Mouse (Mus musculus): Measurements from ENCODE around the gene C2cd2.

Gene C2cd2

GRCm38 (mm10) chr16:97941844-97942243 is 20.6 kb downstream of the C2cd2 start:
- DNase-seq, result no peak

- no peak for DNase-seq
Observed at GRCm38 (mm10) chr16:97940471-97940973, 21.9 kb downstream of the C2cd2 start.

- DNase-seq, result no peak
Observed at GRCm38 (mm10) chr16:97935815-97936214, 26.6 kb downstream of the C2cd2 start.

GRCm38 (mm10) chr16:97930231-97930630 is 32.2 kb downstream of the C2cd2 start:
- DNase-seq, result no peak

DNA sequence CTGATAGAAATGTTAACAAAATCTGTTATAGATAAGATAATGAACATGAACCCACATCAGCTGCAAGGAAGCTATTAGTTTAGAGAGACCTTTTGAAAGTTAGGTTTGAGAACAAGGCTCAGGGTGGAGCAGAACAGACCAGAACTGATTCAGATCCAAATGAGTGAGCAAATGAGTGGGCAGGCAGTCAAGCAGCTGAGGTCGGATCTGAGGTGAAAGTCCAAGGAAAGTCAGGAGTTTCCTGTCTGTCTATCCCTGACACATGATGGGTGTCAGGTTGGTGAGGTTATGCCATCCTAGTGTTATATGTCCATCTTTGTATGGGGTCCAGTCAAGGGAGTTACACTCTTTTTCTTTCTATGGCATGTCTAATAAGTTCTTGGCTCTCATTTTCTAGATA is 32.9 kb downstream of the C2cd2 start:
- peak in 1 of 2 experiments; percentile 8 for DNase-seq

- DNase-seq, result no peak
Observed at GRCm38 (mm10) chr16:97927331-97927938, 35.0 kb downstream of the C2cd2 start.

DNA sequence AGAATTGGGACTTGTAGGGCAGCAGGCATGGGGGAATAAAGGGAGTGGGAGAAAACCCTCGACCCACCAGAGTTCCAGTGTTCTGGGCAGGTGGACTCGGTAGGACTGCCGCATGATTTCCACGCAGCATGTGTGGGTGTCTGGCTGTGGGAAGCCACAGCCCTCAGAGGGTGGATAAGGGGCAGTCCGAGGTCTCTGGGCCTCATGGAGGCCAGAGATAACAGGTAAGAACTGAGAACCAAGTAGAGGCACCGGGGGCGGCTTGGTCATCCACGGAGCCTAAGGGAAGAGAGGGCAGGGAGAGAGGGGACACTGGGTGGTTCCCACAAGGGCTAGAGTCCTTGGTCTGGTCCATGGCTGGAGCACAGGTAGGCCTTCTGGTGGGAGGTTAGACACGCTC is 36.0 kb downstream of the C2cd2 start:
- DNase-seq, result no peak

DNA sequence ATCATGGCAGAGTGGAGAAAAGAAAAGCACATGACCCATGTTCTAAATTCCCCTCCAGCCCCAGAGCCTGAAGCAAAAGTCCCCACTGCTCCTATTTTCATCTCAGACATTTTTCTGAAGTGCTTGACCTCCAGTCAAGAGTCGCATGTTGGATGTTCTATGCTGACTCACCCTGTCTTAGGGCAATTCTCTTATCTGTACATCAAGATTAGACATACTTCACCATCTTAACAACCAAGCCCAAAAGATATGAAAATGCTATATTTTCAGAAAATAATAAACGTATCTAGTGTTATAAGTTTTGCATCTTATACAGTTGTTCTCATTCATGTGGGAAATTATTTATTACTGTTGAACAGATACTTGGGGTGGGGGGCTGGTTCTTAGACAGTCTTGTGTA is 36.6 kb downstream of the C2cd2 start:
- no peak for DNase-seq

GRCm38 (mm10) chr16:97923700-97924099 is 38.7 kb downstream of the C2cd2 start:
- no peak for DNase-seq

DNA sequence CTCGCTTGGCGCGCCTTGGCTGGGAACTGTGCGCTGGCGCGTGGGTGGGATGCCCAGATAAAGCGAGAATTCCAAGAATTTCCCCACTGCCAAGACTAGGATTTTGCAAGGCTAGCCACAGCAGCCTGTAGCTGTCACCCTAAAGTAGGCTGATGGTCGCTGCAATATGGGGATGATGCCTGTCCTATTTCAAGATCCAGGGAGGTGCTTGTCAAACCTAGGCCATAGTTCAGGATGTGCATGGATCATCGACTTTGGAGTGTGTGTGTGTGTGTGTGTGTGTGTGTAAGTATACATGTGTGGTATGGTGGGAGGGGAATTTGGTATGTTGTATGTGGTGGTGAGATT is 39.6 kb downstream of the C2cd2 start:
- DNase-seq, result no peak

GRCm38 (mm10) chr16:97921961-97922778 is 40.2 kb downstream of the C2cd2 start:
- DNase-seq, result peak; percentile 90 to 93

- DNase-seq, result peak in 1 of 2 experiments; percentile 3
Observed at GRCm38 (mm10) chr16:97920621-97921020, 41.8 kb downstream of the C2cd2 start.

DNA sequence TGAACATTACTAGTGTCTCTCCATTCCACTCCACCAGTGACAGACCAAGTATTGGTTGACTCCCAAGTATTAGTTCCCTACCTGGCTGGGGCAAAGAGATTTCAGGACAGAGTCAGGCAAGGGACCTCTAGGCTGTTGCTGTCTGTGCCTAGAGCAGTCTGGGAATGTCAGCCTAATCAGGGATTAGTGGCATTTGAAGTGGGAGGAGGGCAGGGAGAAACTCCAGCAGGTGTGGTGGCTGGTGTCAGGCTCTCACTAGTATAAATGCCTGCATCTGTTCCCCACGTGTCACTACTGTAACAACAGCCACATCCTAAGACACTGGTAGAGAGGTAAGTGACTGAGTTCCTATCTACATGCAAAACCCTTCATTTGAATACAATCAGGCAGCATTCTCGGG is 42.6 kb downstream of the C2cd2 start:
- DNase-seq, result no peak

- DNase-seq, result no peak
Observed at GRCm38 (mm10) chr16:97912873-97913272, 49.5 kb downstream of the C2cd2 start.

DNA sequence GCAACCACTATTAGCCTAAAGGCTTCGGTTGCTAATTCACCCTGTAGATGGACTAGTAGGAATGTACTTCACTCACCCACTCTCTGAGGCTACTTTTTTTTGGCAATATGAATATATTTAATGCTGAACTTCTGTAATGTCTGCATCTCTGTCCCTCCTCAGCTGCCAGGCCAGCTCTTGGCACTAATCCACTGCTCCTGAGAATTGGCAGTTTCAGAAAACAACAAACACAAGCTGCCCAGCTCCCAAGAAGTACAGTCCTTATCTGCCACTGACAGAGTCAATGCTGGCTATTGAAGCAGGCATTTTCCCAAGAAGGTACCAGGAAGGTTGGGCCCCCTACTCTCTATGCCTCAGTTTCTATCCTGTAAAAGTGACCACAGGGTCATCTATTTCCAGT is 53.0 kb downstream of the C2cd2 start:
- DNase-seq, result no peak

GRCm38 (mm10) chr16:97907496-97907895 is 54.9 kb downstream of the C2cd2 start:
- no peak for DNase-seq

DNA sequence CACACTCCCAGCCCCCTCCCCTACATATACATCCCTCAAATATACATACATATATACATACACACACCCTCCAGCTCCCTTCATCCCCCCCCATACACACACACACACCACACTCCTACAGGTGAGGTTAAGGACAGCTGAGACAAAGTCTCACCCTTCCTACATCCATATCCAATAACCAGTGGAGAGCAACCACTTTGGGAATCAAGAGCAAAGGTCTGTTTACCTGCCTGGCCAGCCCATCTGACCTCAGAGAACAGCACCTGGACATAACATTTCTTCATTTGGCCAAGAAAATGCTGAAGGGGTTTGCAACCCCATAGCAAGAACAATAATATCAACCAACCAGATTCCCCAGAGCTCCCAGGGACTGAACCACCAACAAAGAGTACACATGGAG is 56.1 kb downstream of the C2cd2 start:
- DNase-seq, result no peak

DNA sequence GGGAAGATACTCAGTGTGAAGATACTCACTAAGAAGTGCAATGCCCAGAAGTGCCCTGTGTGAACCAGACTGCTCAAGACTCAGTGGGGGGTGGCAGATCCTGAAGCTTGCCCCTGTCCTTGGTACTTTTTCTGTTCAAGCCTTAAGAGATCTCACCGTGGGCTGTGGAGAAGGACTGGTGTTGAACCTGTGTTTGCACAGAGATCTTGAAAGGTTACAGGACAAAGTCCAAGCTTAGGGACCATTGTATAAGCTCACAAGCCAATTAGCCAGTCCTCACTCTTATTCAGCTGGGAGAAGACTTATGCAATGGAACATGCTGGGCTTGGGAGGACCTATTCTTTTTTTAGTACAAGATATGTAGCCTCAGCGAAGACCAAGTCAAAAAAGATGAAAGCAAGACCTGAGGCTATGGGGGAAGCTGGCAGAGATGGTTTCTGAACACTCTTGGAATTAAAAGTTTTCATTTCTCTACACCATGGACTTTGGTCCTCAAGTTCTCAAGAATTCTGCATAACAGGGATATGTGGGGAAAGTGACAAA is 56.9 kb downstream of the C2cd2 start:
- DNase-seq, result no peak

GRCm38 (mm10) chr16:97904035-97904434 is 58.4 kb downstream of the C2cd2 start:
- no peak for DNase-seq

DNA sequence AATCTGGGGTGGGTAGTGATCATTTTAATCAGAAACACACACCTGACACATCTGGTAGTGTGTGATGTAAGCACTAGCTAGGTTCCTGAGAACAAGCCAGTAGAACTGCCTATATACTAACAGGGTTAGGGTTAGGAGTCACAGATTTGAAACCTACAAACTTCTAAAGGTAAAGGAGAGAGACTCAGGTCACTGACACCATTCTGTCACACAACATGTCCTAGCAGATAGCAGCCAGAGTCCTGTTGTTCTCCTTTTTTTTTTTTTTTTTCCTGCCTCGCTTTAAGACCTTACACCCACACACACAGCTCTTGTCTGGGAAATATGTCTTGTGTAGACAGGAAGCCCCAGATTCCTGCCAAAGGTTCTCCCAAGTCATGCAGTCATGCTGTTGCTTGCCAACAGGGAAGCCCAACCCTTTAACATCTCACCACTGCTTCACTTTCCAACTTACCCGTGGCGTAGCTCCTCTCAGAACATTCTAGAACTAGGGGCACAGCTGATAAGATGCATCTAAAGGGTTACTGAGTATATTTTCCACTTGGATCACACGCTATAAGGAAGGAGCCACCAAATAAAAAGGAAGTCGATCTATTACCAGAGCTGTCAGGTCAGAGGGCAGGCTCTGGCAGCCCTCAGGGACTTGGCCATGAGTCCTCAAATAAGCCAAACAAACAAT is 64.9 kb downstream of the C2cd2 start:
- DNase-seq, result peak; percentile 43 to 58

- no peak for DNase-seq
Observed at GRCm38 (mm10) chr16:97887762-97888161, 74.6 kb downstream of the C2cd2 start.

DNA sequence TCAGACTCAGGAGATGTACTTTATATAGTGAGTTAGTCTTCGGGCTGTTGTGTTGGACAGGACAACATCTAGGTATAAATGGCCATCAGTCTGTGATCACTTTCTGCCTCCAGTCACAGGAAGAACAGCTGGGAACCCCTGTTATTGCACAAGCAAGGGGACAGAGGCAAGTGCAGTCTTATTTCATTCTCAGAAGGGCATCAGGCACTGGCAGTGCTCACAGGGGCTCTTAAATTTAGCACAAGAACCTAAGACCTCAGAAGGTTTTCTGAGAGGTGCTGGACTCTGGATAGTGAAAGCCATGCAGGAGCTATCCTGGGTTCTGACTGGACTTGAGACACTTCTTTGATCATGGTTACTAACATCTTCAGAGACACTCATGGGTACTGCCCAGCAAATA is 78.7 kb downstream of the C2cd2 start:
- no peak for DNase-seq

DNA sequence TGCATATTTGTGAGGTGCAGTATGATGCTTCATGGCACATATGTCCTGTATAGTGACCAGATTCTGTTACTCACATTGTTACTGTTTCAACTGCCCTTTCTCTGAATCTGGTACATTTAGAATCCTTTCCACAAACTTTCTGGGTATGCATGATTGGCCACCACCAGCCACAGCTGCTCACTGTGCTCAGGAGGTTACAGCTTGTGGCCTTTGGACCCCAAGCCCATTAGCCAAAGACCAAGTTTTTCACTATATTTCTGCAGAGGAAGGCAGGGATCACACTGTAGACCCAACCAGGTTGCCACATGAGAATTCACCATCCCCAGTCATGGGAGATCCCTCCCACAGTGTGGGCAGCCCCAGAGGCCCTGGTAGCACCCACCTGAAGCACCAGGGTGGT is 79.5 kb downstream of the C2cd2 start:
- DNase-seq, result no peak

GRCm38 (mm10) chr16:97879134-97879533 is 83.3 kb downstream of the C2cd2 start:
- DNase-seq, result peak; percentile 73 to 75

All from kidney, postnatal 4 days (tissue).